Mouse (Mus musculus): ENCODE measurements at regions not wholly inside any gene's neighbourhood (a gene's known extent, or its start where the extent isn't known, plus 50 kb on each side); places are given as distances from the start of the nearest gene placed in this dataset.
"Not testable (repeated sequence)": the region's sequence is repeated elsewhere in the genome, so short reads cannot be mapped to it uniquely, and the experiment has no call there.

DNA sequence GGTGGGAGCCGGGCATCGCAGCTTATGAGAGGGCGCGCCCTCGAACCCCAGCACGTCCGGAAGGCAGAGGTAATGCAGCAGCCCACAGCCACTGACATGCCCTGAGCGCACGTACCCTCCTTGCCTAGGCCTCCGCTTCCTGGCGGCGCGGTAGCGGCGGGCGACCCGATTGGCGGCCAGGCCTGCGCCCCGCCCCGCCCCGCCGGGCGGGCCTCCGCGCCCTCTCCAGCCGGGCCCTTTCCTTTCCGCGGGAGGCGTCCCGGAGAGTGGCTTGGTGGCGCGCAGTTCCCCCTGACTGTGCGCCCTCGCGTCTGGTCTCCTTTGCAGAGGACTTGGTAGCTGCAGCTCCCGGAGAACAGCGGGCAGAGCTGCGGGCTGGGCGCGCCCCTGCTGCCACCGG, 461.1 kb downstream of the Gm21863 start:
- DNase-seq, result peak in 1 of 2 experiments; percentile 2

GRCm38 (mm10) chr12:20426359-20426758, 472.1 kb downstream of the Gm21863 start:
- DNase-seq, result not testable (repeated sequence)

- not testable (repeated sequence) for DNase-seq
These were observed 510.3 kb downstream of the Gm21863 start for GRCm38 (mm10) chr12:20464585-20464984.

Data from thymus, postnatal 36 days (tissue).